Mouse (Mus musculus) lung, adult 2 months (tissue): ENCODE measurements around the gene Ly6f. TPM values are rescaled to one million over a fixed set of nuclear protein-coding genes. Genes with fewer than 3 reads are reported as not detected.
"Not testable (repeated sequence)": the region's sequence is repeated elsewhere in the genome, so short reads cannot be mapped to it uniquely, and the experiment has no call there.

Experiments used
- DNase-seq: peaks from one replicate; pipeline ENCODE4 v3.0.0; 2022
- H3K4me1 ChIP-seq: fragments of 200-500 bp; 2 replicates; pipeline ENCODE4 v1.6.1; 2011; ENCODE audit warnings: low read length; ENCODE audit not compliant: control insufficient read depth, insufficient read depth
- H3K4me3 ChIP-seq: fragments of 200-500 bp; replicated peaks from 2 replicates; pipeline ENCODE3; 2011; ENCODE audit warnings: low read depth, mild to moderate bottlenecking, control low read depth, low read length; ENCODE audit errors: extremely low read depth
- CTCF ChIP-seq: fragments of 200-500 bp; IDR thresholded peaks from 2 replicates; pipeline ENCODE4 v1.5.1; 2011; ENCODE audit warnings: mild to moderate bottlenecking, low read length, control low read depth; ENCODE audit not compliant: insufficient read depth
- POLR2A ChIP-seq: fragments of 200-500 bp; IDR thresholded peaks from 2 replicates; pipeline ENCODE4 v1.6.1; 2011; ENCODE audit warnings: low read depth, mild to moderate bottlenecking, control low read depth, low read length, borderline replicate concordance; ENCODE audit errors: extremely low read depth
- WGBS: fragments of 180-500 bp; shearing (Covaris S2); methylation state at CpG from one replicate; pipeline ENCODE4 v1.1.7; 2018; 5-methylcytosine and 5-hydroxymethylcytosine counted together
- polyA plus RNA-seq: library from polyadenylated mRNA; depleted of rRNA; stranded (reverse); fragments of >200 nt; gene quantifications from 2 replicates; pipeline ENCODE4 v1.2.3, GENCODE M21; 2012

The Ly6f gene
- polyA plus RNA-seq, 1 experiment: not detected

DNA sequence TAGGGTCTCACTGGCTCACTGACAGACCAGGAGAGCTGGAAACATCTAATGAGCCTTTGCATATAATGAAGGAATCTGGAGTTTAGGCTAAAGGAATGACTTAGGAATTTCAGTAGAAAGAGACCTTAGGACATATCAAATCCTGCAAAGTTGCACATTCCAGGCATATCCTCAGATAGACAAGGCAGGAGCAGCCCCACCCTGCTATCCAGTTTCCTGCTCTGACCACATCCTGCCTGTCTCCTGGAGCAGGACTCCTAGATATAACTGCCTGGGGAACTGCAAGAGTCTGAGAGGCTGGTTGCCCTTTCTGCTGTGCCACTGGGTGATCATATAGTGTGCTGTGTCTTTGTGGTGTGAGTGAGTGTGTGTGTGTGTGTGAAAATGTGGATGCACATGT lies 1.9 kb downstream of the Ly6f start:
- no peak for TF ChIP-seq POLR2A
- no peak for TF ChIP-seq CTCF
- no peak for DNase-seq
- Histone ChIP-seq H3K4me3 (no peak overlapping the region), H3K4me1 (no peaks in the 10 kb centered on the region)

DNA sequence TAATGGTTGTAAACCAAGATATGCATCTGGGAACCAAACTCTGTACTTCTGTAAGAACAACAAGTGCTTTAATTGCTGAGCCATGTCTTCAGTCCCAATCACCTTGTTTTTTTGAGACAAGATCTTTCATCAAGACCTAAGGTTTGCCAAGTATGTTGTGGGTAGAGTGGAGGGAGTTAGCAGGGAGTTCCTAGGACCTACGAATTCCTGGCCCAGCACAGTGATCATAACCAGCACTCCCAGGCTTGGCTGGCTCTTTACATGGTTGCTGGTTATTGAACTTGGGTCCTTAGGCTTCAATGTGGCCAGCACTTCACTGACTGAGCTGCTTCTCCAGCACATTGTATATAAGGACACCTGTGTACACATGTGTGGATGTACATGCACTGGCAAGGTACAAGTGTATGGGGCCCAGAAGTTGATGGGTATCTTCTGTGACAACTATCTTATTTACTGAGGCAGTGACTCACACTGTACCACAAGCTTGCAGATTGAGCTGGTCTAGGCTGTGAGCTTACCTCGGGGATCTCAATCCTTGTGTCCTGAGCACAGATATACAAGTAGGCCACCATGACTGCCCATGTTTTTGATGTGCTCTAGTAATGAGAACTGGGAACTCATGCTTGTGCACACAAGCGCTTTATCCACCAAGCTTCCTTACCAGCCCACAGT lies 2.6 kb downstream of the Ly6f start:
- DNase-seq: no peak
- WGBS: 71% methylated on average over 3 of the region's 3 CpGs
- TF ChIP-seq POLR2A (no peak), CTCF (no peak)
- no peak overlapping the region for H3K4me3 ChIP-seq
- no peaks in the 10 kb centered on the region for H3K4me1 ChIP-seq

GRCm38 (mm10) chr15:75271426-75271825 lies 3.2 kb downstream of the Ly6f start:
- WGBS: 39% methylated on average over 1 of the region's 1 CpGs
- no peak for TF ChIP-seq CTCF
- no peak for TF ChIP-seq POLR2A
- no peak for DNase-seq
- no peak overlapping the region for H3K4me3 ChIP-seq
- no peaks in the 10 kb centered on the region for H3K4me1 ChIP-seq

GRCm38 (mm10) chr15:75271891-75272290 lies 3.7 kb downstream of the Ly6f start:
- Histone ChIP-seq H3K4me3 (no peak overlapping the region), H3K4me1 (no peaks in the 10 kb centered on the region)
- DNase-seq: no peak
- WGBS: 51% methylated on average over 3 of the region's 3 CpGs
- TF ChIP-seq POLR2A (no peak), CTCF (no peak)

DNA sequence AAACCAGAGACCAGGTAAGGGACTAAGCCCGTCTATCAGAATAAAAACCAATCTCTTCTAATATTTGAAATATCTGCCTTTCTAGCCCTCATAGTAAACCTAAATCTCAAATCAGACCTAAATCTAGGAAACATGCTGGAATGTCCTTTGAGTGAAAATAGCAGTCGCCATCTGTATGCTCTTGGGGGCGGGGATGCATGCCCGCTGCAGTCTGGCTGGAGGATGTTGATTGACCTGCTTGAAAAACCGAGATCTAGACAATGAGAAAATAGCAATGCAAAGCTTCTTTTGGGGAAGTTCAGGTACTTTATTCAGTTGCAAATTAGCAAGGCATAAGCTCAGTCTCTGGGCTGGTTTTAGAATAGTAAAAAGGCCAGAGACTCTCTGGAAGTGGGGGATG lies 13.8 kb downstream of the Ly6f start:
- DNase-seq, H3K4me1 ChIP-seq, H3K4me3 ChIP-seq: not testable (repeated sequence)
- 75% methylated on average over 5 of the region's 5 CpGs for WGBS

DNA sequence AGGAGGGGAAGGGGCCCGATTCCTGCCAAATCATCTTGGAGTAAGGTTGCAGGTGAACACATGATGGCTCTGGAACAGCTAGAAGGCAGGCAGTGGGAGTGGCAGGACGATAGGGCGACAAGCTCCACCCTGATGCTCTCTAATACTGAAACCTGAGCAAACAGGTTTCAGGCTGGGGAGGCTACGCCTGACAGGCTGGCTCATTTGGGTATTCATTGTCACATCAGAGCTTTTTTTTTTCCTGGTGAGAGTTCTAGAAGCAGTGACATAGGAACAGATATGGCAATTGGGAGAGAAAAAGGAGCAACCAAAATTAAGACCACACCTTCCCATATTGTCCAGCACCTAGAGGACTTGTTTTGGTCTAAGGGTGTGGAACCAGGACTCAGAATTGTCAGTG lies 18.3 kb downstream of the Ly6f start:
- not testable (repeated sequence) for DNase-seq, H3K4me3 ChIP-seq, H3K4me1 ChIP-seq
- WGBS: 81% methylated on average over 4 of the region's 4 CpGs

DNA sequence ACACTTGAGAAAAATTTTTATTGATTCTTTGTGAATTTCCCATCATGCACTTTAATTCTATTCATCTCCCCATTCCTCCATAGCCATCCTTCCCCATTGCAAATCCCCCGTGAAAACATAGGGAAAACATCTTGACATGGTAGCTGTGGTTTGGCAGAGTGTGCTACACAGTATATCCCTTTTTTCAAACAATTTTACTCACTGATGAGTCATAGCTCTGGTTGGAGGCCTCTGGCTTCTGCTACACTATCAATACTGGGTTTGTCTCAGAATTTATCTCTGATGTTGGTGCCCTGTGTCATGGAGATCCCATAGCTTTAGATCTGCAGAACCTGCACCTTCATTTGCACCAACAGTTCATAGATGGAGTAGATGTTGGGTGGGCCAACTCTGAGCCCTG lies 24.2 kb downstream of the Ly6f start:
- 81% methylated on average over 1 of the region's 1 CpGs for WGBS
- no peaks in the 10 kb centered on the region for H3K4me1 ChIP-seq
- H3K4me3 ChIP-seq: no peak overlapping the region
- no peak for DNase-seq
- TF ChIP-seq POLR2A (no peak), CTCF (no peak)

- TF ChIP-seq CTCF (no peak), POLR2A (no peak)
- WGBS: 82% methylated on average over 7 of the region's 7 CpGs
- no peak overlapping the region for H3K4me3 ChIP-seq
Observed at GRCm38 (mm10) chr15:75293873-75294385, 25.7 kb downstream of the Ly6f start.

GRCm38 (mm10) chr15:75306101-75306500 lies 37.9 kb downstream of the Ly6f start:
- DNase-seq: no peak
- WGBS: 44% methylated on average over 1 of the region's 1 CpGs
- no peak for TF ChIP-seq CTCF
- TF ChIP-seq POLR2A: no peak
- Histone ChIP-seq H3K4me1 (no peaks in the 10 kb centered on the region), H3K4me3 (no peak overlapping the region)

More at GRCm38 (mm10) chr15:75293873-75294385, 25.7 kb downstream of the Ly6f start:
- H3K4me1 ChIP-seq: no peaks in the 10 kb centered on the region
- no peak for DNase-seq

DNA sequence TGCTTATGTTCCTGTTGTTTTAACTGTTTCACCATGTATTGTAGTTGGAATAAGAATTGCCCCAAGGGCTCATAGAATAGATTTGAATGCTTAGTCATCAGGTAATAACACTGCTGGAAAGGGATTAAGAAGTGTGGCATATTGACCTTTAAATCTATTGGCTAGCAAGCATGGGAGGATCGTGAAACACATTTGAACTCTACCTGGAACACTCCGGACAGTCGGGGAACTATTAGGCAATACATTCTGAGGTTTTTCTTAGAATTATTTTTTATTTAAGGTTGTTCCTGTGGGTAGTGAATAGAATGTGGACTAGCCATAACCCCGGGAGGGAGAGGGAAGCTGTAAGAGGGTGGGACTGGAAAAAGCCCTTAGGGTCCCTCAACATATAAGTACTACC lies 41.0 kb downstream of the Ly6f start:
- no peaks in the 10 kb centered on the region for H3K4me1 ChIP-seq
- 79% methylated on average over 4 of the region's 4 CpGs for WGBS
- no peak for TF ChIP-seq POLR2A
- no peak for TF ChIP-seq CTCF
- DNase-seq: no peak
- no peak overlapping the region for H3K4me3 ChIP-seq
